In the genomic region with DNA sequence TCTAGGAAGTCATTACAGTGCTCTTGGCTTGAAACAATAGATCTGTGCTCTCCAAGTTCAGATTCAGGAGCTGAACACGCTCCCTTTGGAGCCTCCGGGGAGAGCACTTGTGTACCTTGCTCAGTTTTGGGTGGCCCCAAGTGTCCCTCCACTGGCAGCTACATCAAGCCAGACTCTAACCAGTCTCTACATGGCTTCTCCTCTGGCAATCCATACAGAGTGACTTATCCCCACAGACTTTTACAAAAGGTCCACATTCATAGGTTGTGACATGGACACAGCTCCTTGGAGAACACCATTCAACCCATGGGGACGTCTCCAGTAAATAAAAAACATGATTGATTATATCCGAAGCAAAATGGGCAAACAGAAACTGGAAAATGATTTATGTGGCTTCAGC, we compare ENCODE assay signal across 21 mouse cellular contexts.
A peak's percentile ranks its signal among the peaks of the same experiment; 100 is the strongest.
DNase-seq lines count a peak whose midpoint lies in the region; ATAC-seq and TF ChIP-seq lines count a peak whose summit lies in the region.
"Had no signal": no experiment of that assay in that cellular context is flagged by ENCODE, and none has a peak within 500 bp of the region (broad histone marks: within the 10 kb centered on the region; RNA-seq: fewer than 3 reads in every experiment).

No protein-coding gene starts in this region.

- H3K9ac ChIP-seq in forebrain, postnatal 0 days = no peak overlapping the region
- no peak overlapping the region for H3K9ac ChIP-seq in forebrain, embryonic 12.5 days
- H3K9ac ChIP-seq in hindbrain, embryonic 15.5 days = no peak overlapping the region
- H3K9ac ChIP-seq: heart, embryonic 15.5 days; limb, embryonic 13.5 days; liver, embryonic 14.5 days; lung, embryonic 15.5 days had no signal

- H3K36me3 ChIP-seq in forebrain, embryonic 10.5 days (replicated peaks) = no peaks in the 10 kb centered on the region
- H3K36me3 ChIP-seq in forebrain, postnatal 0 days (ENCODE audit: insufficient read depth) = peaks cover 10% of the 10 kb centered on the region; the same call in 1 of the 2 replicates
- H3K36me3 ChIP-seq in forebrain, embryonic 12.5 days (replicated peaks) = no peaks in the 10 kb centered on the region
- H3K36me3 ChIP-seq in hindbrain, embryonic 15.5 days = no peaks in the 10 kb centered on the region
- no peaks in the 10 kb centered on the region for H3K36me3 ChIP-seq in embryonic facial prominence, embryonic 10.5 days (replicated peaks)
- H3K36me3 ChIP-seq: G1E; heart, embryonic 15.5 days; limb, embryonic 13.5 days; lung, embryonic 15.5 days had no signal

- H3K27ac ChIP-seq in forebrain, embryonic 10.5 days = peak overlapping the region; percentile 48; the same call in 1 of the 2 replicates
- H3K27ac ChIP-seq in forebrain, postnatal 0 days (ENCODE audit: low read depth, low read length) = no peak overlapping the region
- H3K27ac ChIP-seq in layer of hippocampus, adult 2 months = peak overlapping the region; percentile 1; the same call in 1 of the 2 replicates
- no peak overlapping the region; the same call in 1 of the 2 replicates for H3K27ac ChIP-seq in forebrain, embryonic 12.5 days
- 0 out of 2 replicates have a peak overlapping the region, but pooled peaks have one; percentile 23 for H3K27ac ChIP-seq in hindbrain, embryonic 15.5 days (replicated peaks)
- H3K27ac ChIP-seq in embryonic facial prominence, embryonic 10.5 days (replicated peaks) = no peak overlapping the region
- H3K27ac ChIP-seq: heart, adult 2 months; heart, embryonic 15.5 days; limb, embryonic 13.5 days; liver, embryonic 14.5 days; lung, embryonic 15.5 days had no signal

- peaks cover 64% of the 10 kb centered on the region for H3K27me3 ChIP-seq in forebrain, embryonic 10.5 days (ENCODE audit: poor library complexity, severe bottlenecking)
- no peaks in the 10 kb centered on the region; the same call in 1 of the 2 replicates for H3K27me3 ChIP-seq in forebrain, postnatal 0 days (ENCODE audit: insufficient read depth, low read length)
- peaks cover 53% of the 10 kb centered on the region for H3K27me3 ChIP-seq in forebrain, embryonic 12.5 days
- no peaks in the 10 kb centered on the region for H3K27me3 ChIP-seq in hindbrain, embryonic 15.5 days
- 0 out of 2 replicates have a peak, but pooled peaks cover 8% of the 10 kb centered on the region for H3K27me3 ChIP-seq in embryonic facial prominence, embryonic 10.5 days (replicated peaks; ENCODE audit: low read depth, poor library complexity, severe bottlenecking)
- H3K27me3 ChIP-seq: heart, embryonic 15.5 days; limb, embryonic 13.5 days; lung, embryonic 15.5 days had no signal

- H3K9me3 ChIP-seq in forebrain, embryonic 10.5 days = no peaks in the 10 kb centered on the region
- H3K9me3 ChIP-seq in forebrain, postnatal 0 days (ENCODE audit: low read length) = no peaks in the 10 kb centered on the region
- no peaks in the 10 kb centered on the region for H3K9me3 ChIP-seq in forebrain, embryonic 12.5 days
- H3K9me3 ChIP-seq in hindbrain, embryonic 15.5 days = no peaks in the 10 kb centered on the region
- H3K9me3 ChIP-seq in embryonic facial prominence, embryonic 10.5 days = no peaks in the 10 kb centered on the region
- H3K9me3 ChIP-seq: heart, embryonic 15.5 days; limb, embryonic 13.5 days; lung, embryonic 15.5 days had no signal

- H3K4me2 ChIP-seq in forebrain, postnatal 0 days (ENCODE audit: low read depth) = no peak overlapping the region
- peak overlapping the region; percentile 25 for H3K4me2 ChIP-seq in forebrain, embryonic 12.5 days
- H3K4me2 ChIP-seq in hindbrain, embryonic 15.5 days = no peak overlapping the region
- H3K4me2 ChIP-seq: heart, embryonic 15.5 days; limb, embryonic 13.5 days; lung, embryonic 15.5 days had no signal

- no peak for ATAC-seq in forebrain, postnatal 0 days
- ATAC-seq in forebrain, embryonic 12.5 days (ENCODE audit: low FRiP score) = 0 out of 2 replicates have a peak, but pooled peaks have one; percentile 40
- peak; percentile 35; the same call in 1 of the 2 replicates for ATAC-seq in hindbrain, embryonic 15.5 days (ENCODE audit: low FRiP score, low read depth)
- ATAC-seq: activated CD4-positive, CD25-positive, alpha-beta regulatory T cell, adult 4 months; CD4-positive, CD25-positive, alpha-beta regulatory T cell, adult 4 months had no signal

- no peak for DNase-seq in forebrain, embryonic 10.5 days (ENCODE audit: extremely low spot score, low spot score)
- DNase-seq in forebrain, postnatal 0 days = no peak
- no peak for DNase-seq in layer of hippocampus, adult 2 months (ENCODE audit: low spot score in 2 of 2)
- DNase-seq in layer of hippocampus, postnatal 36 days = no peak
- DNase-seq in lung, postnatal 25 days (ENCODE audit: low spot score) = no peak
- DNase-seq in embryonic facial prominence, embryonic 10.5 days (ENCODE audit: low spot score) = no peak
- DNase-seq: adrenal gland, postnatal 10 days; cerebellum, adult 9-11 months; gastrocnemius, postnatal 25 days; heart, adult 2 months; right cerebral cortex, postnatal 4 days; thymus, adult 2 months had no signal

- H3K4me3 ChIP-seq in forebrain, embryonic 10.5 days = no peak overlapping the region
- no peak overlapping the region for H3K4me3 ChIP-seq in forebrain, postnatal 0 days (ENCODE audit: low read depth, low read length)
- no peak overlapping the region for H3K4me3 ChIP-seq in layer of hippocampus, adult 2 months
- no peak overlapping the region for H3K4me3 ChIP-seq in forebrain, embryonic 12.5 days (replicated peaks)
- H3K4me3 ChIP-seq in hindbrain, embryonic 15.5 days = no peak overlapping the region
- H3K4me3 ChIP-seq in embryonic facial prominence, embryonic 10.5 days = no peak overlapping the region
- H3K4me3 ChIP-seq: heart, adult 2 months; heart, embryonic 15.5 days; limb, embryonic 13.5 days; lung, embryonic 15.5 days had no signal

- TF ChIP-seq CTCF in forebrain, postnatal 0 days (IDR thresholded peaks at IDR 0.05; ENCODE audit: low read depth) = no peak
- TF ChIP-seq CTCF in layer of hippocampus, adult 2 months (conservative IDR thresholded peaks at IDR 0.05) = no peak

- peaks cover 24% of the 10 kb centered on the region for H3K4me1 ChIP-seq in forebrain, embryonic 10.5 days
- H3K4me1 ChIP-seq in forebrain, postnatal 0 days (ENCODE audit: insufficient read depth) = no peaks in the 10 kb centered on the region
- peaks cover 26% of the 10 kb centered on the region for H3K4me1 ChIP-seq in forebrain, embryonic 12.5 days
- H3K4me1 ChIP-seq in hindbrain, embryonic 15.5 days (replicated peaks) = peaks cover 13% of the 10 kb centered on the region; the same call in 1 of the 2 replicates
- H3K4me1 ChIP-seq in embryonic facial prominence, embryonic 10.5 days = peaks cover 14% of the 10 kb centered on the region; the same call in 1 of the 2 replicates
- H3K4me1 ChIP-seq: heart, embryonic 15.5 days; lung, embryonic 15.5 days had no signal

- WGBS in forebrain, embryonic 10.5 days = 76% methylated on average over 4 of the region's 4 CpGs
- WGBS in forebrain, postnatal 0 days = 49% methylated on average over 4 of the region's 4 CpGs
- 69% methylated on average over 4 of the region's 4 CpGs for WGBS in forebrain, embryonic 12.5 days
- 36% methylated on average over 4 of the region's 4 CpGs for WGBS in hindbrain, embryonic 15.5 days
- WGBS in embryonic facial prominence, embryonic 10.5 days = 75% methylated on average over 4 of the region's 4 CpGs

Comparison
In these comparisons a context has a peak if more than half of its experiments do, and no peak if none do; other contexts are left out.
1. H3K27ac ChIP-seq: peak in forebrain, embryonic 10.5 days (single experiment), layer of hippocampus, adult 2 months (single experiment) and hindbrain, embryonic 15.5 days (single experiment); none in forebrain, postnatal 0 days (single experiment), forebrain, embryonic 12.5 days (single experiment) and embryonic facial prominence, embryonic 10.5 days (single experiment).